Mouse (Mus musculus) frontal cortex, adult (tissue): ENCODE results near the gene Gm21885.
A peak's percentile ranks its signal among the peaks of the same experiment; 100 is the strongest.

ENCODE experiments used
- ATAC-seq: cut with Nextera tagmentation; 2 replicates; pipeline ENCODE4 v1.9.2; 2017; ENCODE audit warnings: mild to moderate bottlenecking, moderate library complexity, mixed read lengths; ENCODE audit not compliant: low TSS enrichment

Gm21885 gene

GRCm38 (mm10) chr11:94318056-94318455 is 36.4 kb downstream of the Gm21885 start:
- ATAC-seq, result no peak

GRCm38 (mm10) chr11:94320969-94321930 is 39.6 kb downstream of the Gm21885 start:
- ATAC-seq, result peak; percentile 51

DNA sequence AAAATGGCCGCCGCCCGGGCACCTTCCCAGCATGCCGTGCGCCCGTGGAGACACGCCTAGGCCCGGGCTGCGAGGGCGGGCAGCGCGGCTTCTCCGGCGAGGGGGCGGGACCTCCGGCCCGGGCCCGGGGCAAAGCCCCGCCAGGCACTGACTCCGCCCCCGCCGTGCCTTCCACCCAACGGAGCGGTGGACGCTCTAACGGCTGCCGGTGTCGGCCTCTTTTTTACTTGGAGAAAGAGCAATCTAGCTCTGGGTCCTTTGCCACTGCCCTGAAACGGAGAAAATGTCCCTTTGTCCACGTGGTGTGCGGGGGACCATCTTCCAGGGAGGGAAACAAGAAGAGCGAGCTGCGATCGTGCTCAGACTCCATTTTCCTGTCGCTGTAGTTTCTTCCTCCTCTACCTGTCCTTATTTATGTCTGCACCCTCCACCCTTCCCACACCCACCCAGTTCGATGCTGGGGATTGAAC is 40.3 kb downstream of the Gm21885 start, which contains the start of gene Luc7l3:
TSS of gene Luc7l3 (minus strand) at position 58 of the 470 bp plus-strand sequence.
- ATAC-seq, result peak; percentile 78

GRCm38 (mm10) chr11:94322636-94323035 is 41.0 kb downstream of the Gm21885 start:
- no peak for ATAC-seq

GRCm38 (mm10) chr11:94323271-94323925 is 41.7 kb downstream of the Gm21885 start:
- ATAC-seq, result no peak

GRCm38 (mm10) chr11:94324618-94325017 is 42.9 kb downstream of the Gm21885 start:
- no peak for ATAC-seq

- 0 out of 2 replicates have a peak, but pooled peaks have one; percentile 24 for ATAC-seq
Measured at GRCm38 (mm10) chr11:94326961-94327411, 45.3 kb downstream of the Gm21885 start.

GRCm38 (mm10) chr11:94327693-94328643 is 46.3 kb downstream of the Gm21885 start, which contains the start of gene Ankrd40:
TSS of gene Ankrd40 (plus strand) at chr11:94328001.
- ATAC-seq, result peak; percentile 81

GRCm38 (mm10) chr11:94328644-94329025 is 47.0 kb downstream of the Gm21885 start:
- ATAC-seq, result no peak

GRCm38 (mm10) chr11:94329270-94329891 is 47.7 kb downstream of the Gm21885 start:
- no peak for ATAC-seq

GRCm38 (mm10) chr11:94330211-94330610 is 48.5 kb downstream of the Gm21885 start:
- ATAC-seq, result no peak

- ATAC-seq, result peak; percentile 43
Measured at GRCm38 (mm10) chr11:94332726-94333125, 51.1 kb downstream of the Gm21885 start.

- no peak for ATAC-seq
Measured at GRCm38 (mm10) chr11:94334386-94334968, 52.8 kb downstream of the Gm21885 start.
